Mouse (Mus musculus) embryonic fibroblast, embryonic 13.5 days (primary cell): ENCODE measurements around the gene Gria1.

Experiments
- CTCF ChIP-seq: IDR thresholded peaks from 2 replicates; pipeline ENCODE4 v1.5.1; 2011; ENCODE audit warnings: mild to moderate bottlenecking, control low read depth, low read length, moderate library complexity, borderline replicate concordance; ENCODE audit not compliant: insufficient read depth
- POLR2A ChIP-seq: IDR thresholded peaks from 2 replicates; pipeline ENCODE4 v1.6.1; 2011; ENCODE audit warnings: low read depth, mild to moderate bottlenecking, control low read depth, low read length, moderate library complexity

DNA sequence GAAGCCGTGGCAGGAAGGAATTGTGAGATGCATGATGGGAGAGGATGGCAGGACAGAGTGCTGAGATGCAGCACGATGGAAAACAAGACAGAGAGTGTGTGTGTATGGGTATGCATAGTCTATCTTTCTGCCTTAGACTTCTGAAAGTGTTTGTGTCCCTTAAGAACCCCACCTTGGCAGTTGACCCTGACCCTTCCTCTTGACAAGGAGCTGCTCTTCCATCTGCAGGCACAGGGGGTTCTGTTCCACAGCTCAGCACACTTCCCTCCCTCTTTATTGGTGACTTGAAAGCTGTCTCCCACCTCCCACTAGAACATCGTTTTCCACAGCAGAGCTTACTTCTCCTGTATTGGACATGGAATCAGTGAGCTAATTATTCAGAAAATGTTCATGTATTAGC lies 148.2 kb downstream of the Gria1 start:
- TF ChIP-seq CTCF (no peak), POLR2A (no peak)
